20 mouse cellular contexts compared by ENCODE assay signal in the genomic region with DNA sequence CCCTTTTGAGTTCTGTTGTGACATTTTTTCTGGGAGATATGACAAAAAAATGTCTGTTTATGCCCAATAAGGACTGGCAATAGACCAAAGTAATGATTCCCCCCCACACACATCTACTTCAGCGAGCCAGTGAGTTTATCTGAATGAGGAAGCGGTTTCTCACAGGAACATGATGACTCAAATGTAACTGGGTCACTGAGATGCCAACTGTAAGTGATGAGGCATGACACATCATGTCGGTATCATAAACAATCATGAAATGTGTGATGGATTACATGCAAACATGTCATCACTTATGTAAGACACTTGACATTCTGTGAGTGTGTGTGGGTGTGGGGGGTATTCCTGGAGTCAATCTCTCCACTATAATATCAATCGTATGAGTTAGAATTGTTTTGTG. TPM values are rescaled to one million over a fixed set of nuclear protein-coding genes. Genes with fewer than 3 reads are reported as not detected.
DNase-seq lines count a peak whose midpoint lies in the region; ATAC-seq and TF ChIP-seq lines count a peak whose summit lies in the region.
"Had no signal": no experiment of that assay in that cellular context is flagged by ENCODE, and none has a peak within 500 bp of the region (broad histone marks: within the 10 kb centered on the region; RNA-seq: fewer than 3 reads in every experiment).

No protein-coding gene starts in this region.

- H3K36me3 ChIP-seq in heart, embryonic 11.5 days (ENCODE audit: control insufficient read depth, insufficient read depth, low read length): no peaks in the 10 kb centered on the region
- H3K36me3 ChIP-seq in kidney, adult 2 months (ENCODE audit: control insufficient read depth, insufficient read depth, low read length): no peaks in the 10 kb centered on the region
- H3K36me3 ChIP-seq in stomach, postnatal 0 days (ENCODE audit: control insufficient read depth, insufficient read depth, low read length): no peaks in the 10 kb centered on the region
- no peaks in the 10 kb centered on the region for H3K36me3 ChIP-seq in limb, embryonic 10.5 days
- H3K36me3 ChIP-seq: embryonic facial prominence, embryonic 15.5 days; forebrain, embryonic 10.5 days; heart, embryonic 12.5 days had no signal

- no peak overlapping the region for H3K4me2 ChIP-seq in heart, embryonic 11.5 days
- H3K4me2 ChIP-seq in stomach, postnatal 0 days (replicated peaks; ENCODE audit: low read depth): no peak overlapping the region
- H3K4me2 ChIP-seq: embryonic facial prominence, embryonic 15.5 days; heart, embryonic 12.5 days; hindbrain, embryonic 14.5 days had no signal

- H3K4me3 ChIP-seq in heart, embryonic 11.5 days (ENCODE audit: low read depth, low read length): no peak overlapping the region
- H3K4me3 ChIP-seq in kidney, adult 2 months (ENCODE audit: insufficient read depth, low read depth, low read length): no peak overlapping the region
- H3K4me3 ChIP-seq in stomach, postnatal 0 days (ENCODE audit: low read depth, low read length): no peak overlapping the region
- H3K4me3 ChIP-seq in limb, embryonic 10.5 days: no peak overlapping the region
- H3K4me3 ChIP-seq: embryonic facial prominence, embryonic 15.5 days; forebrain, embryonic 10.5 days; heart, embryonic 12.5 days had no signal

- H3K9me3 ChIP-seq in heart, embryonic 11.5 days (replicated peaks; ENCODE audit: control insufficient read depth, low read length): no peaks in the 10 kb centered on the region
- H3K9me3 ChIP-seq in stomach, postnatal 0 days (ENCODE audit: control insufficient read depth, low read length): no peaks in the 10 kb centered on the region
- H3K9me3 ChIP-seq in limb, embryonic 10.5 days (replicated peaks): no peaks in the 10 kb centered on the region
- H3K9me3 ChIP-seq: embryonic facial prominence, embryonic 15.5 days; forebrain, embryonic 10.5 days; heart, embryonic 12.5 days had no signal

- WGBS in heart, embryonic 11.5 days (ENCODE audit: insufficient replicate concordance): 67% methylated on average over 4 of the region's 4 CpGs
- 59% methylated on average over 4 of the region's 4 CpGs for WGBS in kidney, adult 2 months
- WGBS in stomach, postnatal 0 days: 57% methylated on average over 4 of the region's 4 CpGs
- 91% methylated on average over 4 of the region's 4 CpGs for WGBS in limb, embryonic 10.5 days

- TF ChIP-seq CTCF in brain, embryonic 14.5 days (IDR thresholded peaks at IDR 0.05; ENCODE audit: borderline replicate concordance, extremely low read depth, insufficient read depth, insufficient read length): no peak
- no peak for TF ChIP-seq CTCF in kidney, adult 2 months (conservative IDR thresholded peaks at IDR 0.05; ENCODE audit: insufficient read depth, insufficient read length, low read depth, low read length)
- no peak for TF ChIP-seq CTCF in stomach, postnatal 0 days (IDR thresholded peaks at IDR 0.05; ENCODE audit: low read depth)

- TF ChIP-seq EP300 in stomach, postnatal 0 days (optimal IDR thresholded peaks at IDR 0.05): no peak

- H3K27me3 ChIP-seq in heart, embryonic 11.5 days (ENCODE audit: control insufficient read depth, insufficient read depth, low read length): no peaks in the 10 kb centered on the region
- H3K27me3 ChIP-seq in kidney, adult 2 months (replicated peaks; ENCODE audit: control insufficient read depth, insufficient read depth, low read length): no peaks in the 10 kb centered on the region
- no peaks in the 10 kb centered on the region for H3K27me3 ChIP-seq in stomach, postnatal 0 days (ENCODE audit: control insufficient read depth, insufficient read depth, low read length)
- H3K27me3 ChIP-seq in limb, embryonic 10.5 days (ENCODE audit: low read depth, poor library complexity, severe bottlenecking): peaks cover 6% of the 10 kb centered on the region; the same call in 1 of the 2 replicates
- H3K27me3 ChIP-seq: embryonic facial prominence, embryonic 15.5 days had no signal

- no peak overlapping the region for H3K27ac ChIP-seq in heart, embryonic 11.5 days (ENCODE audit: low read depth, low read length)
- no peak overlapping the region for H3K27ac ChIP-seq in kidney, adult 2 months (ENCODE audit: insufficient read depth, low read depth, low read length)
- no peak overlapping the region for H3K27ac ChIP-seq in stomach, postnatal 0 days (replicated peaks)
- H3K27ac ChIP-seq in limb, embryonic 10.5 days: no peak overlapping the region
- H3K27ac ChIP-seq: embryonic facial prominence, embryonic 15.5 days; forebrain, embryonic 10.5 days; hindbrain, embryonic 14.5 days had no signal

- no peaks in the 10 kb centered on the region for H3K4me1 ChIP-seq in heart, embryonic 11.5 days (ENCODE audit: control insufficient read depth, insufficient read depth, low read length)
- H3K4me1 ChIP-seq in kidney, adult 2 months (ENCODE audit: control insufficient read depth, insufficient read depth, low read length): no peaks in the 10 kb centered on the region
- no peaks in the 10 kb centered on the region for H3K4me1 ChIP-seq in stomach, postnatal 0 days (replicated peaks; ENCODE audit: control insufficient read depth, insufficient read depth)
- H3K4me1 ChIP-seq in limb, embryonic 10.5 days: 0 out of 2 replicates have a peak, but pooled peaks cover 4% of the 10 kb centered on the region
- H3K4me1 ChIP-seq: embryonic facial prominence, embryonic 15.5 days; forebrain, embryonic 10.5 days; heart, embryonic 12.5 days had no signal

- no peak overlapping the region for H3K9ac ChIP-seq in heart, embryonic 11.5 days (ENCODE audit: low read depth, low read length)
- H3K9ac ChIP-seq in stomach, postnatal 0 days (ENCODE audit: low read length): no peak overlapping the region
- H3K9ac ChIP-seq: embryonic facial prominence, embryonic 15.5 days; heart, embryonic 12.5 days; hindbrain, embryonic 14.5 days had no signal

- DNase-seq in heart, adult 11 months: peak; percentile 9
- DNase-seq in CD4-positive, CD25-positive, alpha-beta regulatory T cell, adult 2 months (ENCODE audit: low read depth, low spot score): peak; percentile 43
- DNase-seq in brain, embryonic 14.5 days (ENCODE audit: low read depth): peak; percentile 31
- no peak for DNase-seq in kidney, adult 2 months
- no peak for DNase-seq in stomach, postnatal 0 days (ENCODE audit: low spot score)
- no peak for DNase-seq in limb, embryonic 10.5 days (ENCODE audit: low spot score)
- DNase-seq: adrenal gland, postnatal 10 days; cerebellum, adult 9-11 months; embryo, embryonic 11 days; kidney, postnatal 10 days; layer of hippocampus, adult 9-11 months; liver; lung, adult 18-20 months; thymus, adult 18-20 months had no signal

- no peak for TF ChIP-seq POLR2A in brain, embryonic 14.5 days (IDR thresholded peaks at IDR 0.05; ENCODE audit: borderline replicate concordance, extremely low read depth, insufficient read depth, insufficient read length, poor library complexity, severe bottlenecking)
- no peak for TF ChIP-seq POLR2A in kidney, adult 2 months (IDR thresholded peaks at IDR 0.05; ENCODE audit: low read depth, low read length)

- ATAC-seq in heart, embryonic 11.5 days (replicated peaks; ENCODE audit: insufficient number of reproducible peaks, low FRiP score, low TSS enrichment): no peak
- ATAC-seq in stomach, postnatal 0 days (ENCODE audit: low FRiP score, low TSS enrichment): no peak
- ATAC-seq: intestine, postnatal 0 days had no signal

RNA-seq across cellular contexts. Expression of a gene that starts 23.3 kb away (rescaled TPM):
- polyA plus RNA-seq in heart, embryonic 11.5 days (2014; fragmentation: Nextera tagmentation; extraction: Ambion mirVana): 48.1 and 49.6 TPM in 2 replicates
- 104 and 170 TPM in 2 replicates for polyA plus RNA-seq in brain, embryonic 14.5 days (2012; rRNA removed)
- polyA plus RNA-seq in kidney, adult 2 months (2012; rRNA removed): 199 and 263 TPM in 2 replicates
- 68.3 and 73.8 TPM in 2 replicates for polyA plus RNA-seq in stomach, postnatal 0 days (2015; fragmentation: Nextera tagmentation; extraction: Ambion mirVana)
- 73.3 and 75.1 TPM in 2 replicates for polyA plus RNA-seq in limb, embryonic 10.5 days (2016; fragmentation: Nextera tagmentation; extraction: Ambion mirVana)

Comparison
In these comparisons a context has a peak if more than half of its experiments do, and no peak if none do; other contexts are left out.
1. DNase-seq: peak in heart, adult 11 months (single experiment), CD4-positive, CD25-positive, alpha-beta regulatory T cell, adult 2 months (single experiment) and brain, embryonic 14.5 days (single experiment); none in kidney, adult 2 months (single experiment), stomach, postnatal 0 days (single experiment) and limb, embryonic 10.5 days (single experiment).